Mouse (Mus musculus): Measurements from ENCODE around the gene Fut2. TPM values are rescaled to one million over a fixed set of nuclear protein-coding genes. Genes with fewer than 3 reads are reported as not detected.
"Not testable (repeated sequence)": the region's sequence is repeated elsewhere in the genome, so short reads cannot be mapped to it uniquely, and the experiment has no call there.

Gene Fut2
- polyA plus RNA-seq, 1 experiment = 0.01 TPM

DNA sequence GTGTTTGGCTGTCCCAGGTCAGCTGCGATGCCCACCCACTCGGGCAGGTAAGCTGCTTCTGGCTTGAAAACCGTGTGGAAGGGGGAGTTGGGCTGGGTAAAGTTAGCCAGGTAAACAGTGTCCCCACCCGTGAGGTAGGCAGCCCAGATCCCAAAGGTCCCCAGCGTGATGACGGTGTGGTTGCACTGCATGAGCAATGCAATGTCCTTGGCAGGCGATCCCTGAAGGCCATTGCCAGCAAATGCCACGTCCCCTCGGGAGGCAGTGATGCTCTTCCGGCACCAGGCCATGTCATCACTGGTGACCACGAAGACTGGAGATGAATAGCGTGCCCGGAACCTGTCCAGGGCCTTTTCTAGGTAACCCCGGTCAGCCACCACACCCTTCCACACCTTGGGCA is 12.3 kb upstream of the Fut2 start:
- Histone ChIP-seq H3K79me3 (ENCODE audit: low read depth) (no peaks in the 10 kb centered on the region), H3K79me2 (ENCODE audit: control insufficient read depth, insufficient read depth) (no peaks in the 10 kb centered on the region), H3ac (ENCODE audit: control insufficient read depth, insufficient read length, low read depth) (no peak overlapping the region), H3K4me3 (ENCODE audit: insufficient read depth, poor library complexity, severe bottlenecking) (no peak overlapping the region), H3K36me3 (ENCODE audit: control insufficient read depth, insufficient read depth) (no peaks in the 10 kb centered on the region), H3K27me3 (ENCODE audit: control insufficient read depth, insufficient read depth, insufficient read length) (no peaks in the 10 kb centered on the region)
- TF ChIP-seq MAX (IDR thresholded peaks at IDR 0.05) = no peak
- TF ChIP-seq MYOG (IDR thresholded peaks at IDR 0.05; ENCODE audit: control insufficient read depth, extremely low read depth, insufficient read length) = no peak
- no peak for TF ChIP-seq USF1 (IDR thresholded peaks at IDR 0.05; ENCODE audit: low read depth)
- TF ChIP-seq CEBPB (IDR thresholded peaks at IDR 0.05; ENCODE audit: low read depth) = no peak
- no peak for TF ChIP-seq MYOD1 (IDR thresholded peaks at IDR 0.05; ENCODE audit: control insufficient read depth, insufficient read length, low read depth)
- TF ChIP-seq CTCF (IDR thresholded peaks at IDR 0.05; ENCODE audit: control insufficient read depth, insufficient read depth, insufficient read length) = no peak
- no peak for TF ChIP-seq FOSL1 (IDR thresholded peaks at IDR 0.05; ENCODE audit: insufficient read depth, low read length, poor library complexity, severe bottlenecking)

DNA sequence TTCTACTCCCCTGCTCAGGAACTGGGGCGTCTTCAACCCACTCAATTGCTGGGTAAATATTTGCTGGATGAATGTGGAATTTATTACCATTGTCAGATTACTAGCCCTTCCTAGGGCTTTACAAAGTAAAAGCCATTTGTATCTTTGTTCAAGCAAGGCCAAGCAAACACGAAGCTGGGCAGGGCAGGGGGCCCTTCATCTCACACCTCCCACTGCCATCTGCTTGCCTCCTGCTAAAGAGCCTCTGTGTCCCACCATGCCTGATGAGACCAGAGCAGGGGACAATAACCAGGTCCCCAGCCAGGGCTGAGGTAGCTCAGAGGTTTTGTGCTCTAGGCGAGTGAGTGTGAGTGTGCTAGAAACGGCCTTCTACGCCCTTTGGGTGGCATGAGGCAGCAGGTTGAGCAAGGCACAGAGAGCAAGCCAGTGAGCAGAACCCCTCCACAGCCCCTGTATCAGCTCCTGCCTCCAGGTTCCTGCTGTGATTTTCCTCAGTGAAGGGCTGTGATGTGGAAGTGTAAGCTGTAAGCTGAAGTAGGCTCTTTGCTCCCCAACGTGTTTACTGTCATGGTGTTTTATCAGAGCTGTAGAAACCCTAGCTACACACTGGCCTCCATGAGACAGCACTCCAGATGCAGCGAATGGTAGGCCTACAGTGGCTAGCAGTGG is 11.6 kb upstream of the Fut2 start:
- no peaks in the 10 kb centered on the region for H3K27me3 ChIP-seq (ENCODE audit: control insufficient read depth, insufficient read depth, insufficient read length)
- H3K79me3 ChIP-seq (ENCODE audit: low read depth) = no peaks in the 10 kb centered on the region
- no peak overlapping the region for H3K4me3 ChIP-seq (ENCODE audit: insufficient read depth, poor library complexity, severe bottlenecking)
- H3K79me2 ChIP-seq (ENCODE audit: control insufficient read depth, insufficient read depth) = no peaks in the 10 kb centered on the region
- no peaks in the 10 kb centered on the region for H3K36me3 ChIP-seq (ENCODE audit: control insufficient read depth, insufficient read depth)
- no peak for TF ChIP-seq MAX (IDR thresholded peaks at IDR 0.05)
- TF ChIP-seq MYOD1 (IDR thresholded peaks at IDR 0.05; ENCODE audit: control insufficient read depth, insufficient read length, low read depth) = no peak
- no peak overlapping the region for H3ac ChIP-seq (ENCODE audit: control insufficient read depth, insufficient read length, low read depth)

DNA sequence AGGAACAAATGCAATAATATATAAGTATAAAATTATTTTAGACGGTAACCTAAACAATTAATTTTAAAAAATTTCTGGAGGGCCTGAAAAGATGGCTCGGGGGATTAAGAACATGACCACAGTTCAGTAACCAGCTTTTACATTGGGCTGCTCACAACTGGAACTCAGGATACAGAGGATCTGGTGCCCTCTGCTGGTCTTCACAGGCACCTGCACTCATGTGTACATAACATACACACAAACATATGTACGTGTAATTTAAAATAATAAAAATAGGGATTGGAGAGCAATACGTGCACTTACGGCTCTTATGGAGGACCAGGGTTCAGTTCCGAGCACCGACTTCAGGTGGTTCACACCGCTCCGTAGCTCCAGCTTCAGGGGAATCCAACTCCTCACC is 2.7 kb upstream of the Fut2 start:
- no peak for TF ChIP-seq CEBPB (IDR thresholded peaks at IDR 0.05; ENCODE audit: low read depth)
- no peaks in the 10 kb centered on the region for H3K79me3 ChIP-seq (ENCODE audit: low read depth)
- no peak overlapping the region for H3K4me3 ChIP-seq (ENCODE audit: insufficient read depth, poor library complexity, severe bottlenecking)
- H3ac ChIP-seq (ENCODE audit: control insufficient read depth, insufficient read length, low read depth) = no peak overlapping the region
- H3K79me2 ChIP-seq (ENCODE audit: control insufficient read depth, insufficient read depth) = no peaks in the 10 kb centered on the region
- H3K36me3 ChIP-seq (ENCODE audit: control insufficient read depth, insufficient read depth) = no peaks in the 10 kb centered on the region
- no peaks in the 10 kb centered on the region for H3K27me3 ChIP-seq (ENCODE audit: control insufficient read depth, insufficient read depth, insufficient read length)

DNA sequence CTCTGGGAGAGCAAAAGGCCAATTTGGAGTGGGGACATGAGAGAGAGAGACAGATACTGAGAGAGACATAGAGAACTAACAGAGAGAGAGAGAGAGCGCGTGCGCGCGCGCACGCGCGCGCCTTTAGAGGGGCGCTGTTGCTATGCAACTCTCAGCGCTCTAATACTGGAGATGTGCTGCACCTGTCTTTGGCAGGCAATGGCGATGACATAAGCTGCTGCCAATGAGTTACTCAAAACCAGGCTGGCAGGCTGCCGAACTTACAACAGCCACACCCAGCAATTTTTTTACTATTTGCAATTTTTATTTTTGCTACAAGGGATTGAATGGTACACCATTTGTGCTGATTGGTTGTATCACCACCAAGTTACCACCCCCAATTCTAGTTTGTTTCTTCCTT is 1.6 kb upstream of the Fut2 start:
- Histone ChIP-seq H3ac (ENCODE audit: control insufficient read depth, insufficient read length, low read depth) (no peak overlapping the region), H3K36me3 (ENCODE audit: control insufficient read depth, insufficient read depth) (no peaks in the 10 kb centered on the region), H3K79me3 (ENCODE audit: low read depth) (no peaks in the 10 kb centered on the region), H3K4me3 (ENCODE audit: insufficient read depth, poor library complexity, severe bottlenecking) (no peak overlapping the region), H3K79me2 (ENCODE audit: control insufficient read depth, insufficient read depth) (no peaks in the 10 kb centered on the region), H3K27me3 (ENCODE audit: control insufficient read depth, insufficient read depth, insufficient read length) (no peaks in the 10 kb centered on the region)
- TF ChIP-seq CEBPB (IDR thresholded peaks at IDR 0.05; ENCODE audit: low read depth) = no peak

DNA sequence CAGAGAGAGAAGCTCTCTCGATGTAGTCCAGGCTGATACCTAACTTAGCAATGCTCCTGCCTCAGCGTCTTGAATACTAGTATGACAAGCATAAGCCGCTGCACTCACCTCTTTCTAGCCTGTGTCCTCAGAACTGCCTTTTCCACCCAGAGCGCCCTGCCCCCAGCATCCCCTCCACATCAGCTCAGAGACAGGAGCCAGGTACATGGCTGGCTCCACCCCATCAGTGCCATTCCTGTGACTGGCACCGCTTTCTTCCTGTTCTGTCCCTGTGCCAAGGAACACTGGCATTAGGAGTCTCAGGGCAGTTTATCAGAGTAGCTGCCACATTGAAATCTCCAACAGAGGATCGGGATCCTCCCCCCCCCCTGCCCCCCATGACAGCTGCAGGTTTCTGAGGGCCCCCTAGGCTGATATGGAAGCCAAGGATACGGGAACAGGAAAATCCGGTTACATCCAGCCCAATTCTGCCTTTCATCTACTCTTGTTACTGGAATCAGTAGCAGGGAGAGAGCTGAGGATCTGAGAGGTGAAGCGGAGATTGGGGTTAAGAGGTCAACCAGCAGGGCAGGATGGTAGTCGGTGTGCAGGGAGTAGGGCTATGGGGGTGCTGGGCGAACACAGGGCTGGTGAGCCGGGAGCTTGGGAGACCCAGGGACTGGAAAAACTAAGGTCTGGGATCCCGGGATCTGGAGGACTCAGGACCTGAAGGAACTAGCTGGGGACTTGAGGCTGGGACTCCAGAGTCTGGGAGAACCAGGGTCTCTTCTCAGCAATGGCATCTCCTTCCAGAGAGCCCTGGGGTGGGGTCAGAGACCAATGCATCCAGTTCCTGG is 673 bp downstream of the Fut2 start:
- Histone ChIP-seq H3K27me3 (ENCODE audit: control insufficient read depth, insufficient read depth, insufficient read length) (no peaks in the 10 kb centered on the region), H3K79me3 (ENCODE audit: low read depth) (no peaks in the 10 kb centered on the region), H3K4me3 (ENCODE audit: insufficient read depth, poor library complexity, severe bottlenecking) (no peak overlapping the region), H3K79me2 (ENCODE audit: control insufficient read depth, insufficient read depth) (no peaks in the 10 kb centered on the region), H3ac (ENCODE audit: control insufficient read depth, insufficient read length, low read depth) (no peak overlapping the region), H3K36me3 (ENCODE audit: control insufficient read depth, insufficient read depth) (no peaks in the 10 kb centered on the region)
- TF ChIP-seq CTCF (IDR thresholded peaks at IDR 0.05; ENCODE audit: control insufficient read depth, insufficient read depth, insufficient read length) (no peak), CEBPB (IDR thresholded peaks at IDR 0.05; ENCODE audit: low read depth) (no peak), USF1 (IDR thresholded peaks at IDR 0.05; ENCODE audit: low read depth) (no peak), MAX (IDR thresholded peaks at IDR 0.05) (no peak)

DNA sequence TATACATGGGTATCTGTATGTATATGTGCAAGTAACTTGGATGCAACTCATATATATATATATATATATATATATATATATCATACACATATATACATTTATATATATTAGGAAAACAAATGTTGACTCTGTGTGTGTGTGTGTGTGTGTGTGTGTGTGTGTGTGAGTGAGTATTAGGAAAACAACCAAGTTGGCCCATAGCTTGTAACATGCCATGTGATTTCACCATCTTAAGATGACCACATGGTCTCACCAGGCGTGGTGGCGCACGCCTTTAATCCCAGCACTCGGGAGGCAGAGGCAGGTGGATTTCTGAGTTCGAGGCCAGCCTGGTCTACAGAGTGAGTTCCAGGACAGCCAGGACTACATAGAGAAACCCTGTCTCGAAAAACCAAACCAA is 4.5 kb downstream of the Fut2 start:
- not testable (repeated sequence) for H3K27me3 ChIP-seq (ENCODE audit: control insufficient read depth, insufficient read depth, insufficient read length); H3K4me3 ChIP-seq (ENCODE audit: insufficient read depth, poor library complexity, severe bottlenecking); H3K36me3 ChIP-seq (ENCODE audit: control insufficient read depth, insufficient read depth); H3ac ChIP-seq (ENCODE audit: control insufficient read depth, insufficient read length, low read depth); H3K79me3 ChIP-seq (ENCODE audit: low read depth); H3K79me2 ChIP-seq (ENCODE audit: control insufficient read depth, insufficient read depth)

Measured in C2C12 (cell line).